Mouse (Mus musculus) erythroblast, embryonic 14.5 days (primary cell): ENCODE measurements around the gene Crmp1.

Experiments used
- GATA1 ChIP-seq: IDR thresholded peaks from 2 replicates; pipeline ENCODE4 v1.6.1; 2012; ENCODE audit warnings: low read length, inconsistent platforms, mixed read lengths
- TAL1 ChIP-seq: IDR thresholded peaks from 3 replicates; pipeline ENCODE4 v1.6.1; 2012; ENCODE audit warnings: low read length, inconsistent platforms, mixed read lengths

DNA sequence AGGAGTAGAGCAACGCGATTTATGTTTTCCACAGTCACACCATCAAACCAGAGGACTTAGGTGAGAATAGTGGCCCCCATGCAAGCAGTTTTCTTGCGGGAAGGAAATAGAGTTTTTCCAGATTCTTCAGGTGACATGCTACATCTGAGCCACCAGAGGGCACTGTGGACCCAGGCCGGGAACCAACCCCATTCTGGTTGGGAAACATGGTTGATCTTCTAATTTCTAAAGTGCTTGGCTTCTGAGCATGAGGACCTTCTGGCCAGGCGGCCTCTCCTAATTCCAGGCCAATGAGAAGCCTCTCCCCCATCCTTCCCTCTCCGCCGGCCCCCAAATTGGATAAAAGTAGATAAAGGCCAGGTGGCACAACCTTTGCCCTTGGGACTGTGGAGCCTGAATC lies 56.6 kb downstream of the Crmp1 start:
- TF ChIP-seq GATA1 (no peak), TAL1 (no peak)
